Mouse (Mus musculus) liver, embryonic 12.5 days (tissue): ENCODE data around the gene Manbal. TPM values are rescaled to one million over a fixed set of nuclear protein-coding genes. Genes with fewer than 3 reads are reported as not detected.

Experiments
- ATAC-seq: fragments of 200-750 bp; cut with Nextera tagmentation; 2 replicates; pipeline ENCODE4 v1.8.0; 2017; ENCODE audit warnings: moderate number of reproducible peaks, mild to moderate bottlenecking, moderate library complexity
- H3K27ac ChIP-seq: fragments of 300-500 bp; sonication (generic); 2 replicates; pipeline ENCODE4 v1.5.1; 2016; ENCODE audit warnings: mild to moderate bottlenecking
- H3K27me3 ChIP-seq: fragments of 300-500 bp; sonication (generic); replicated peaks from 2 replicates; pipeline ENCODE4 v1.6.1; 2016; ENCODE audit warnings: mild to moderate bottlenecking, moderate library complexity
- H3K36me3 ChIP-seq: fragments of 300-500 bp; sonication (generic); 2 replicates; pipeline ENCODE4 v1.6.1; 2016; ENCODE audit warnings: mild to moderate bottlenecking, moderate library complexity
- H3K4me1 ChIP-seq: fragments of 300-500 bp; sonication (generic); 2 replicates; pipeline ENCODE4 v1.6.1; 2016
- H3K4me2 ChIP-seq: fragments of 300-500 bp; sonication (generic); 2 replicates; pipeline ENCODE4 v1.6.1; 2016; ENCODE audit warnings: mild to moderate bottlenecking, moderate library complexity
- H3K4me3 ChIP-seq: fragments of 300-500 bp; sonication (generic); 2 replicates; pipeline ENCODE4 v1.5.1; 2016; ENCODE audit warnings: mild to moderate bottlenecking, moderate library complexity
- H3K9ac ChIP-seq: fragments of 300-500 bp; sonication (generic); 2 replicates; pipeline ENCODE4 v1.6.1; 2016; ENCODE audit warnings: mild to moderate bottlenecking, moderate library complexity
- H3K9me3 ChIP-seq: fragments of 300-500 bp; sonication (generic); replicated peaks from 2 replicates; pipeline ENCODE4 v1.6.1; 2016; ENCODE audit warnings: mild to moderate bottlenecking, moderate library complexity
- WGBS: fragments of 180-500 bp; shearing (Covaris S2); methylation state at CpG from one replicate; pipeline ENCODE4 v1.1.7; 2016; ENCODE audit not compliant: insufficient replicate concordance; 5-methylcytosine and 5-hydroxymethylcytosine counted together
- polyA plus RNA-seq: library from polyadenylated mRNA; unstranded; fragments of >200 nt; fragmentation: Nextera tagmentation; extraction: Ambion mirVana; gene quantifications from 2 replicates; pipeline ENCODE4 v1.2.1, GENCODE M21; 2016

The Manbal gene
- polyA plus RNA-seq, 1 experiment from 2014 or later, result 28.0 TPM

DNA sequence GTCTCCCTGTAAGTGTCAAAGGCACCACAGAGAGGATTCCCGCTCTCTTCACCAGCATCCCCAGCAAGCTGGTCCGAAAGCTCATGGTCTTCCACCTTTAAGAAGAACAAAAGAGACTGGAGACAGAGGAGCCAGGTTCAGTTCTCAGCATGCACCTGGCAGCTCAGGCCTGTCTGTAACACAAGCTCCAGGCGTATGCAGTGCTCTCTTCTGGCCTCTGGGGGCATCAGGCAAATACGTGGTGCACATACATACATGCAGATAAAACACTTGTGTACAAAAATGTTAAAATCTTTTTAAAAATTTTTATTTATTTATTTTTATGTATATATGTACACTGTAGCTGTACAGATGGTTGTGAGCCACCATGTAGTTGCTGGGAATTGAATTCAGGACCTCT, 31.1 kb downstream of the Manbal start:
- Histone ChIP-seq H3K9me3 (peaks cover 4% of the 10 kb centered on the region; the same call in 1 of the 2 replicates), H3K4me2 (no peak overlapping the region), H3K27ac (no peak overlapping the region), H3K36me3 (peaks cover 37% of the 10 kb centered on the region), H3K9ac (no peak overlapping the region), H3K4me1 (peaks cover 17% of the 10 kb centered on the region), H3K27me3 (no peaks in the 10 kb centered on the region), H3K4me3 (no peak overlapping the region)
- ATAC-seq, result no peak
- WGBS, result 89% methylated on average over 4 of the region's 4 CpGs

DNA sequence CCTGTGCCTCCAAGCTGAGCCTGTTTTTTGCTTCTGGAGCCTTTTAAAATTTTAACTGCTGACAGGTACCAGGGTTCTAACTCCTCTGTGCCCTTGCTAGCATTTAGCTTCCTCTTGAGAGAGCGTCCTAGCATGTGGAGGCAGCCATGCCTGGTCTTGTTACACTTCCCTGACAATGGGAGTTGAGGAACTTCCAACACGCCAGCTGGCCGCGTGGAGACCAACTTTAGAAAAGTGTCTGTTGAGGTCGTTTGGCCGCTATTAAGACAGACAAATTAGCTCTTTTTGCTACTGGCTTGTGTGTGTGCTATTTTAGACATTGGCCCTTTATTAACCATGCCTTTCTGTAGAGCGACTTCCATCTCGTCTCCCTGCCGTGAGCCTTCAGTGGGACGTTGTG, 32.4 kb downstream of the Manbal start:
- Histone ChIP-seq H3K4me1 (peaks cover 10% of the 10 kb centered on the region), H3K27ac (no peak overlapping the region), H3K4me2 (no peak overlapping the region), H3K27me3 (no peaks in the 10 kb centered on the region), H3K36me3 (peaks cover 35% of the 10 kb centered on the region), H3K9ac (no peak overlapping the region), H3K9me3 (peaks cover 4% of the 10 kb centered on the region; the same call in 1 of the 2 replicates), H3K4me3 (no peak overlapping the region)
- ATAC-seq, result no peak
- 69% methylated on average over 10 of the region's 10 CpGs for WGBS

DNA sequence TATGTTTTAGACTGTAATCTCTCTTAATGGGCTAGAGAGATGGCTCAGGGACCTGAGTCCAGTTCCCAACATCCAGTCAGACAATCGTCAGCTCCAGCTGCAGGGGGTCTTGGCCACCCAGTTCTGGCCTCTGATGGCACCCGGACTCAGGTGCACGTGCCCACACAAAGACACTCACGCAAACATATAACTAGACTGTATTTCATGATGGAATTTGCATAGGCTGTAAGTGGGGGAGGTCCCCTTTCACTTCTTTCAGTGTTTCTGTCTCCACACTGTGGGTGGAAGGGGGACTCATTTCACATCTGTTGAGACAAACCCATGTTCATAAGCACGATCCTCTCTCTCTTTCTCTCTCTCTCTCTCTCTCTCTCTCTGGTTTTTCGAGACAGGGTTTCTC, 33.1 kb downstream of the Manbal start:
- Histone ChIP-seq H3K9ac (no peak overlapping the region), H3K4me1 (peaks cover 3% of the 10 kb centered on the region), H3K27me3 (no peaks in the 10 kb centered on the region), H3K36me3 (peaks cover 32% of the 10 kb centered on the region), H3K4me3 (no peak overlapping the region), H3K9me3 (peaks cover 4% of the 10 kb centered on the region; the same call in 1 of the 2 replicates), H3K4me2 (no peak overlapping the region), H3K27ac (no peak overlapping the region)
- no peak for ATAC-seq
- WGBS, result 70% methylated on average over 6 of the region's 6 CpGs

DNA sequence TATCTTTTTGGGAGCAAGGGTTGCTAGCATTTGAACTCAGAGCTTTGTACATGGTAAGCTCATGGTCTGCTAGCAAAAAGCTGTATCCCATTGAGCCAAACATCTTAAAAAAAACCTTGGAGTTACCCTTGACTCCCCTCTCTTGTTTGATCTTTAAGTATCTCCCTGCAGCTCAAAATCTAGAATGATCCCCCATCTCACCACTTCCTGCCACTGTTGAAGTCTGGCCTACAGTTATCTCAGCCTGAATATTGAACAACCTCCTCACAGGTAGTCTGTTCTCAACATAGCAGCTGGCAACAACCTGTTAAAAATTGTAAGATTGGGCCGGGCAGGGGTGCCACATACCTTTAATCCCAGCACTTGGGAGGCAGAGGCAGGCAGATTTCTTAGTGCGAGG, 33.9 kb downstream of the Manbal start:
- no peak for ATAC-seq
- Histone ChIP-seq H3K27ac (no peak overlapping the region), H3K9me3 (peaks cover 4% of the 10 kb centered on the region; the same call in 1 of the 2 replicates), H3K27me3 (no peaks in the 10 kb centered on the region), H3K36me3 (peaks cover 24% of the 10 kb centered on the region), H3K4me1 (no peaks in the 10 kb centered on the region), H3K9ac (no peak overlapping the region), H3K4me3 (no peak overlapping the region), H3K4me2 (no peak overlapping the region)
- WGBS, result 81% methylated on average over 2 of the region's 2 CpGs

DNA sequence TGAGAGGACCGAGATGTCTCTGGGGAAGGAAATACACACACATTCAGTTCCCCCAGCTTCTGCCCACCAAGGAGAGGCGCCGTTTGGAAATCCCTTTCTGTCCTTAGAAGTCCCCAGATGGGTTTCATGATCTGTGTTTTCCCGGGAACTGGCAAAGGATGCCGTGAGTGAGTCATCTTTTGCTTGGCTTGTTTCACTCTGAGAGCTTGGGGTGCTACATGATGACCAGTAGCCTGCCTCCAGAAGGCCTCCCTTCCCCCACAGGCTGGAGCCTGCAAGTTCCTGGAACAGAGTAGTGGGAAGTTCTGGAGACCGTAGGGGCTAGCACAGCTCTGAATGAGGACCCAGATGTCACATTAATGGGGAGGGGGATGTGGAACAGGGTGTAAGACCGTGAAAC, 40.2 kb downstream of the Manbal start:
- ATAC-seq, result no peak
- no peaks in the 10 kb centered on the region for H3K36me3 ChIP-seq
- no peaks in the 10 kb centered on the region for H3K4me1 ChIP-seq
- H3K9me3 ChIP-seq, result no peaks in the 10 kb centered on the region
- no peak overlapping the region for H3K27ac ChIP-seq
- no peak overlapping the region for H3K9ac ChIP-seq
- no peak overlapping the region for H3K4me3 ChIP-seq
- H3K4me2 ChIP-seq, result no peak overlapping the region
- WGBS, result 60% methylated on average over 7 of the region's 7 CpGs
- H3K27me3 ChIP-seq, result no peaks in the 10 kb centered on the region; the same call in 1 of the 2 replicates

DNA sequence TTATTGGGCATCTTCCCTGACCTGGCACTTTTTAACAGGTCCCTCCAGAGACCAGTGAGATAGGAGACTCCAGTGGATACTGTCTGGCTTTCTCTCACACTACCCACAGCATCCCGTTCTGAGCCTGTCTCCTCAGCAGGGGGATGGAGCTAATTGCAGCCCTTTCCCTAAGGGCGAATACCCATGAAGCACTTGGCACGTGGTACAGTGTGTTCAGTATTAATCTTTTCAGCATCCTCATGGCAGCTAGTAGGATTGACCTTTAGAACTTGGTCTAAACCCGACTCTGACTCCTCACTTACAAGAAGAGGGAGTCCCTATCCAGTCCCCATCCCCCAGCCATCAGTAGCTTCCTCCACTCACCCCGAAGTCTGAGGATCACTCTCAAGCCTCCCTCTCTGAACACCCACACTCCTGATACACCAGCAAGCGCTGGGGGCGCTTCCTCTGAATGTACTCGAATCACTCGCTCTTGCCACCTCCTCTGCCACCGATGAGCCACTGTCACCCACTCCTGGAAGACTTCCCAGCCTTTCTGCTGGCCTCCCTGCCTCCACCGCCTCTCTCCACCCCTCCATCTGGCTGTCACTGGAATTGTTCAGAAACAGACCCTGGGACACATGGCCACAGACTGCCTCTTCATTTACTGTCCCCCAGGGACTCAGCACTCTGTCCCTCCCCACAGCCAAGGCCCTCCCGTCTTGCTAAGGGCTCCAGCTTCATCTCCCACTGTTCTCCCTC, 42.6 kb downstream of the Manbal start:
- no peaks in the 10 kb centered on the region for H3K4me1 ChIP-seq
- no peaks in the 10 kb centered on the region for H3K36me3 ChIP-seq
- no peak overlapping the region for H3K9ac ChIP-seq
- H3K27me3 ChIP-seq, result peaks cover 4% of the 10 kb centered on the region; the same call in 1 of the 2 replicates
- ATAC-seq, result no peak
- H3K4me2 ChIP-seq, result no peak overlapping the region
- H3K4me3 ChIP-seq, result no peak overlapping the region
- 60% methylated on average over 12 of the region's 12 CpGs for WGBS
- no peaks in the 10 kb centered on the region for H3K9me3 ChIP-seq
- no peak overlapping the region for H3K27ac ChIP-seq

DNA sequence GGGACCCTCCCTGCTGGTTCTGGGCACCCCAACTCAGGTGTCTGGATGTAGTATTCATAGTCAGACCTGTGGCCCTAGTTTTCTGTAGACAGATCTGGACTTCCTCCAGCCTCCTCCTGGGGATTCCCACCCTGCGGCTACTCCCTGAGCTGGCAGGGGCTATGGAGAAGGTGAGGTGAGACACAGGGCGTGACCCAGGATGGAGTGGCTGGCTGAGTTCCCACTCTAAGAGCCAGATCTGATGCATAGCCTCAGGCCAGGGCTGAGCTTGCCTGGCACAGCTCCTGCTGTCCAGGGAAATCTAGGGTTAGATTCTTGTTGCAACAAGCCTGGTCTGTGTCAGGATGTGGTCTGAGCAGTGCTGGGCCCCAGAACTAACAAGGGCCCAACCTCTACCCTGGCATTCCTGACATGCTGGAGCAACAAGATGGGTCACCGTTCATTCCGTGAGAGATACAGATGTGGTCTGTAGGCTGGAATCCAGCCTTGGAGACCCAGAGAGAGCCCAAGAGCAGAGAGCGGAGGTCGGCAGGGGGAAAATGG, 43.8 kb downstream of the Manbal start:
- WGBS, result 73% methylated on average over 6 of the region's 6 CpGs
- Histone ChIP-seq H3K4me2 (no peak overlapping the region), H3K4me1 (no peaks in the 10 kb centered on the region), H3K4me3 (no peak overlapping the region), H3K27me3 (peaks cover 4% of the 10 kb centered on the region; the same call in 1 of the 2 replicates), H3K36me3 (no peaks in the 10 kb centered on the region), H3K9ac (no peak overlapping the region), H3K9me3 (no peaks in the 10 kb centered on the region), H3K27ac (no peak overlapping the region)
- no peak for ATAC-seq

DNA sequence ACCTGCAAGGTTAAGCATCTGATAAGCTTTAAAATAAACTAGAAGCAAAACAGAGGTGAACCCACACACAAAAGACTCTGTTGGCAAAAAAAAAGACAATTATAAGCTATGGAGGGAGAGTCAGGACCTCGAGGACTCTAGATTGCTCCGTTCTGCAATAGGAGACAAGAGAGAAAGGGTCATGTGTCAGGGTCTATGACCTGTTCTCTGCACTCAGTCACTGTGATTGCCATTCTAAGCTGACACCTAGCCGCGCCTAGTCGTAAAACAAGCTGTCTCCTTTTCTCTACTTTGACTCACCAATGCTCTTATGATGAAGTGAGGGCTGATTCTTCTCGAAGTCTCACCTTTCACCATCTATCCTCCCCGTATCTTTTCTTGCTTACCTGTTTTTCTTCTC, 45.1 kb downstream of the Manbal start:
- ATAC-seq, result no peak
- H3K27ac ChIP-seq, result no peak overlapping the region
- H3K4me1 ChIP-seq, result no peaks in the 10 kb centered on the region
- no peak overlapping the region for H3K9ac ChIP-seq
- H3K36me3 ChIP-seq, result no peaks in the 10 kb centered on the region
- 64% methylated on average over 7 of the region's 7 CpGs for WGBS
- H3K4me2 ChIP-seq, result no peak overlapping the region
- H3K9me3 ChIP-seq, result no peaks in the 10 kb centered on the region
- H3K4me3 ChIP-seq, result no peak overlapping the region
- H3K27me3 ChIP-seq, result peaks cover 12% of the 10 kb centered on the region; the same call in 1 of the 2 replicates

DNA sequence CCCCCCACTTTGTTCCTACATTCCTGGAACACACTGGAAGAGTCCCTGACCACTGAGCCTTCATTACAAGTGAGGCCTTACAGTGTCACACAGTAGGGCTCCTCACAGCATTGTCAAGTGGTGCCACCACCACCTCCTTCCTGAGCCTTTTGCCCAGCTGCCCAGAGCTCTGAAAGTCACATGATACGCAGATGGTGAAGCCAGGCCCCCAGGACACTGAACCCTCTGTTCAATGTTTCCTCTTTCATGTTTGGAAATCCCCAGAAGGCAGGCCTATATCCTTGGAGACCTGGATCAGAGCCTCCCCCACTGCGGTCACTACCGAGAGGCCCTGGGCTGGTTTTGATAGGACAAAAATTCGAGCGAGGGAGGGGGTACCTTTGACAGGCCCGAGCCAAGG, 49.8 kb downstream of the Manbal start:
- H3K27me3 ChIP-seq, result peaks cover 36% of the 10 kb centered on the region; the same call in 1 of the 2 replicates
- no peak overlapping the region for H3K4me3 ChIP-seq
- peaks cover 9% of the 10 kb centered on the region for H3K4me1 ChIP-seq
- H3K9me3 ChIP-seq, result no peaks in the 10 kb centered on the region
- no peak overlapping the region for H3K4me2 ChIP-seq
- no peak overlapping the region for H3K27ac ChIP-seq
- H3K9ac ChIP-seq, result no peak overlapping the region
- no peaks in the 10 kb centered on the region for H3K36me3 ChIP-seq
- 56% methylated on average over 6 of the region's 6 CpGs for WGBS
- ATAC-seq, result no peak

DNA sequence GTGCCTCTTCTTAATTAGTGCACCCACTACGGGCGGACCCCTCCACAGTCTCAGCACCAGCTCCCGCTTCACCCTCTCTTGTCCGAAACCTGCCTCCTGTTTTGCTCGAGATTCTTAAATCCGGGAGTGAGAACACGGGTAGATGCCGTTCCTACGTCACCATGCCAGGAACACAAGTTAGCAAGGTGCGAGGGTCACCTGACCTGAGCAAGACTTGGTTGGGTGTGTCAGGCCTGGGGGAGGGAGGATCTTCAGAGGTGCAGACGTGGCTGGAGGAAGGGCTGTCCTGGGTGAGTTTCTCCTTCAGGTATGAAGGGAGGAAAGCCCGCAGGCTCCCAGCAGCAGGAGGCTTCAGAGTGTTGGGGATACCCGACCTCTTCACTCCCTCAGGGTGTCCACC, 50.8 kb downstream of the Manbal start, which contains the start of gene Src:
TSS of gene Src (plus strand) at position 239 of the 400 bp plus-strand sequence.
- no peak within 1 kb of the TSS for H3K4me2 ChIP-seq
- H3K9me3 ChIP-seq, result no peaks in the 10 kb centered on the region
- H3K27ac ChIP-seq, result no peak within 1 kb of the TSS
- H3K4me3 ChIP-seq, result no peak within 1 kb of the TSS
- peaks cover 14% of the 10 kb centered on the region for H3K4me1 ChIP-seq
- WGBS, result 31% methylated on average over 13 of the region's 13 CpGs
- no peak within 1 kb of the TSS for H3K9ac ChIP-seq
- no peak for ATAC-seq
- H3K27me3 ChIP-seq, result peaks cover 38% of the 10 kb centered on the region
- no peaks in the 10 kb centered on the region for H3K36me3 ChIP-seq

DNA sequence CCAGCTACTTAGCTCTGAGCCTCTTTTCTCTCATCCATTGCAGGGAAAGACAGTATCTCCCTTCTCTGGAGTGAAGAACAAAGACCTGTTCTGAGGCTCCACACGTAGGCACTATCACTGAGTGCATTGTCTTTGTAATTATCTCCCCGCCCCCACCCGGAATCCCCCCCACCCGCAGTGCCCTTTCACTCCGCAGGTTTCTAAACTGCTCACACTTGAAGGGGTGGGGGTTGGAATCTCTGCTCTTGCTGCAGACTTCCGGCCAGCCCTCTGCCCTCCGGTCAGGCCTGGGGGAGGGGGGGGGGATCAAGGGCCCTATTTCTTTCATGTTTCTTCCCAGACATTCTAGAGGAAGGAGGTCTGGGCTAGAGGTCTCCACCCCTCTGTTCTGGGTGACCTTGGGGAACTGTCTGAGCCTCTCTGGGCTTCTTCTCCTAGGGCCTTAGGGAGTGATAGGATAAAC, 51.2 kb downstream of the Manbal start:
- H3K36me3 ChIP-seq, result no peaks in the 10 kb centered on the region
- peaks cover 43% of the 10 kb centered on the region for H3K27me3 ChIP-seq
- 10% methylated on average over 7 of the region's 7 CpGs for WGBS
- H3K27ac ChIP-seq, result no peak overlapping the region
- no peak overlapping the region for H3K4me3 ChIP-seq
- H3K9ac ChIP-seq, result no peak overlapping the region
- H3K4me2 ChIP-seq, result no peak overlapping the region
- no peak for ATAC-seq
- H3K9me3 ChIP-seq, result no peaks in the 10 kb centered on the region
- peaks cover 19% of the 10 kb centered on the region for H3K4me1 ChIP-seq

DNA sequence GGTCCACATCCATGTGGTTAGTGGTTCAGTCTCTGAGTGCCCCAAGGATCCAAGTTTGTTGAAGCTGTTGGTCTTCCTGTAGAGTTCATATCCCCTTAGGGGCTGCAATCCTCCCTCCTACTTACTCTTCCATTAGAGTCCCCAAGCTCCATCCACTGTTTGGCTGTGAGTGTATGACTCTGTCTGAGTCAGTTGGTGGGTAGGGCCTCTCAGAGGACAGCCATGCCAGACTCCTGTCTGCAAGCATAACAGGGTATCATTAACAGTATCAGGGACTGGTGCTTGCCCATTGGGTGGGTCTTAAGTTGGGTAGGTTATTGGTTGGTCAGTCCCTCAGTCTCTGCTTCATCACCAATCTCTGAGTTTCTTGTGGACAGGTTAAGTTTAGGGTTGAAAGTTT, 52.1 kb downstream of the Manbal start:
- Histone ChIP-seq H3K9ac (no peak overlapping the region), H3K36me3 (no peaks in the 10 kb centered on the region), H3K4me3 (no peak overlapping the region), H3K27me3 (peaks cover 51% of the 10 kb centered on the region), H3K9me3 (no peaks in the 10 kb centered on the region), H3K4me1 (peaks cover 22% of the 10 kb centered on the region), H3K4me2 (no peak overlapping the region), H3K27ac (no peak overlapping the region)
- ATAC-seq, result no peak
